21 mouse cellular contexts compared by ENCODE assay signal in the genomic region with DNA sequence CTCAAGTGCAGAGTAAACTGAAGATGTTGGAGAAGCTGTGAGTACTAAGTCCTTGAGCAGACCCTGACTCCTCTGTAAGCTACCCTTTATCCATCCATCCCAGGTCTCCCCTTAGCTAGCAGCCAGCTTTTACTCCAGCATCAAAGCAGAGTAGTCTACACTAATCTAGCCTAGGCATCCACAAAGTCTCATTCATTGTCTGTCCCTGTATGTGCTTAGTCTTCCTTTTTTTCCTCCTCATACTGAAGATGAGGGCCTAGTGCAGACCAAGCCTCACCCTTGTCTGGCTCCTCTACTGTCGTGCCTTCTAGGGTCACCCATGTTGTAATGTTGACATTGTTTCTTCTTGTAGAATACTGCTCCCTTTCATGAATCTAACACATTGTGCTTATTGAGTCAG. TPM values are rescaled to one million over a fixed set of nuclear protein-coding genes. Genes with fewer than 3 reads are reported as not detected.
A peak's percentile ranks its signal among the peaks of the same experiment; 100 is the strongest.
DNase-seq lines count a peak whose midpoint lies in the region; ATAC-seq and TF ChIP-seq lines count a peak whose summit lies in the region.
"Had no signal": no experiment of that assay in that cellular context is flagged by ENCODE, and none has a peak within 500 bp of the region (broad histone marks: within the 10 kb centered on the region; RNA-seq: fewer than 3 reads in every experiment).

No protein-coding gene starts in this region.

- DNase-seq in heart, adult 11 months = peak; percentile 64
- DNase-seq in heart, postnatal 10 days = no peak
- peak; percentile 76 for DNase-seq in midbrain, embryonic 11.5 days (ENCODE audit: low spot score, missing footprints)
- DNase-seq in midbrain, postnatal 0 days (ENCODE audit: low spot score) = no peak
- DNase-seq: adrenal gland, adult 2 months; adrenal gland, adult 8-10 months; adrenal gland, postnatal 10 days; adrenal gland, postnatal 14 days; adrenal gland, postnatal 25 days; adrenal gland, postnatal 36 days; B cell, adult 2 months; cerebellum, adult 11 months; cerebellum, adult 11-12 months; cerebellum, adult 18-20 months had no signal

- H3K4me3 ChIP-seq in intestine, postnatal 0 days (ENCODE audit: low read depth, low read length) = no peak overlapping the region
- no peak overlapping the region for H3K4me3 ChIP-seq in intestine, embryonic 16.5 days (ENCODE audit: low read length)
- H3K4me3 ChIP-seq in midbrain, embryonic 11.5 days (ENCODE audit: low read depth, low read length) = no peak overlapping the region
- H3K4me3 ChIP-seq in midbrain, postnatal 0 days (ENCODE audit: low read depth, low read length) = no peak overlapping the region

- no peak for ATAC-seq in intestine, postnatal 0 days
- no peak for ATAC-seq in intestine, embryonic 16.5 days
- ATAC-seq in midbrain, embryonic 11.5 days (ENCODE audit: low FRiP score) = no peak
- no peak for ATAC-seq in midbrain, postnatal 0 days (ENCODE audit: low FRiP score)
- ATAC-seq: activated CD4-positive, CD25-positive, alpha-beta regulatory T cell, adult 4 months; CD4-positive, CD25-positive, alpha-beta regulatory T cell, adult 4 months; Patski had no signal

- no peaks in the 10 kb centered on the region for H3K4me1 ChIP-seq in intestine, postnatal 0 days (replicated peaks; ENCODE audit: control insufficient read depth, insufficient read depth, low read length)
- H3K4me1 ChIP-seq in intestine, embryonic 16.5 days (ENCODE audit: control insufficient read depth, insufficient read depth, low read length) = peaks cover 8% of the 10 kb centered on the region
- H3K4me1 ChIP-seq in midbrain, embryonic 11.5 days (ENCODE audit: control insufficient read depth, insufficient read depth, low read length) = peaks cover 6% of the 10 kb centered on the region
- peaks cover 4% of the 10 kb centered on the region for H3K4me1 ChIP-seq in midbrain, postnatal 0 days (ENCODE audit: insufficient read depth, low read length)

- no peak overlapping the region for H3K9ac ChIP-seq in intestine, postnatal 0 days (ENCODE audit: low read depth, low read length)
- no peak overlapping the region for H3K9ac ChIP-seq in intestine, embryonic 16.5 days (ENCODE audit: low read depth, low read length)
- no peak overlapping the region for H3K9ac ChIP-seq in midbrain, embryonic 11.5 days (ENCODE audit: low read length)
- H3K9ac ChIP-seq in midbrain, postnatal 0 days (replicated peaks; ENCODE audit: low read length, poor library complexity, severe bottlenecking) = no peak overlapping the region

- intact Hi-C loops in heart, postnatal 10 days (cut with DNase I) = no loop called here

- H3K36me3 ChIP-seq in intestine, postnatal 0 days (ENCODE audit: control insufficient read depth, insufficient read depth) = peaks cover 47% of the 10 kb centered on the region
- H3K36me3 ChIP-seq in intestine, embryonic 16.5 days (ENCODE audit: control insufficient read depth, insufficient read depth, low read length) = 0 out of 2 replicates have a peak, but pooled peaks cover 17% of the 10 kb centered on the region
- peaks cover 15% of the 10 kb centered on the region; the same call in 1 of the 2 replicates for H3K36me3 ChIP-seq in midbrain, embryonic 11.5 days (ENCODE audit: control insufficient read depth, insufficient read depth, low read length)
- H3K36me3 ChIP-seq in midbrain, postnatal 0 days (ENCODE audit: insufficient read depth, low read length) = peaks cover 54% of the 10 kb centered on the region

- no peaks in the 10 kb centered on the region for H3K9me3 ChIP-seq in intestine, postnatal 0 days (ENCODE audit: control insufficient read depth)
- H3K9me3 ChIP-seq in intestine, embryonic 16.5 days (ENCODE audit: control insufficient read depth, low read length) = no peaks in the 10 kb centered on the region
- H3K9me3 ChIP-seq in midbrain, embryonic 11.5 days (ENCODE audit: control insufficient read depth, low read length) = no peaks in the 10 kb centered on the region
- H3K9me3 ChIP-seq in midbrain, postnatal 0 days (ENCODE audit: low read length) = no peaks in the 10 kb centered on the region
- H3K9me3 ChIP-seq: G1E had no signal

- WGBS in intestine, postnatal 0 days = 74% methylated on average over 1 of the region's 1 CpGs
- 85% methylated on average over 1 of the region's 1 CpGs for WGBS in intestine, embryonic 16.5 days
- WGBS in midbrain, embryonic 11.5 days = 90% methylated on average over 1 of the region's 1 CpGs
- WGBS in midbrain, postnatal 0 days = 95% methylated on average over 1 of the region's 1 CpGs

- 0 out of 2 replicates have a peak overlapping the region, but pooled peaks have one; percentile 28 for H3K27ac ChIP-seq in intestine, postnatal 0 days (ENCODE audit: low read depth, low read length)
- no peak overlapping the region for H3K27ac ChIP-seq in intestine, embryonic 16.5 days (ENCODE audit: low read length)
- no peak overlapping the region for H3K27ac ChIP-seq in midbrain, embryonic 11.5 days (ENCODE audit: low read depth, low read length)
- no peak overlapping the region for H3K27ac ChIP-seq in midbrain, postnatal 0 days (ENCODE audit: low read depth, low read length)

- no peak for TF ChIP-seq CTCF in intestine, postnatal 0 days (IDR thresholded peaks at IDR 0.05; ENCODE audit: low read depth)
- no peak for TF ChIP-seq CTCF in midbrain, postnatal 0 days (IDR thresholded peaks at IDR 0.05)

- H3K27me3 ChIP-seq in intestine, postnatal 0 days (replicated peaks; ENCODE audit: control insufficient read depth, insufficient read depth, low read length) = no peaks in the 10 kb centered on the region
- no peaks in the 10 kb centered on the region for H3K27me3 ChIP-seq in intestine, embryonic 16.5 days (replicated peaks; ENCODE audit: control insufficient read depth, insufficient read depth, low read length)
- H3K27me3 ChIP-seq in midbrain, embryonic 11.5 days (ENCODE audit: control insufficient read depth, insufficient read depth, low read length) = no peaks in the 10 kb centered on the region
- H3K27me3 ChIP-seq in midbrain, postnatal 0 days (ENCODE audit: insufficient read depth, low read length) = no peaks in the 10 kb centered on the region
- H3K27me3 ChIP-seq: CH12.LX, Patski had no signal

- H3K4me2 ChIP-seq in intestine, postnatal 0 days (replicated peaks; ENCODE audit: low read depth) = no peak overlapping the region
- no peak overlapping the region for H3K4me2 ChIP-seq in intestine, embryonic 16.5 days (ENCODE audit: low read depth, low read length)
- H3K4me2 ChIP-seq in midbrain, embryonic 11.5 days = no peak overlapping the region
- H3K4me2 ChIP-seq in midbrain, postnatal 0 days (ENCODE audit: low read depth, low read length, poor library complexity, severe bottlenecking) = no peak overlapping the region

RNA-seq across cellular contexts. Expression of a gene that starts 4.2 kb away (rescaled TPM):
- 10 to 100 TPM; 62.9 to 66.2 TPM for total RNA-seq in heart, postnatal 10 days (2021)
- polyA plus RNA-seq in intestine, postnatal 0 days (2015; fragmentation: Nextera tagmentation; extraction: Ambion mirVana) = 47.0 and 64.3 TPM in 2 replicates
- polyA plus RNA-seq in intestine, embryonic 16.5 days (2015; fragmentation: Nextera tagmentation; extraction: Ambion mirVana) = 64.8 and 67.7 TPM in 2 replicates
- polyA plus RNA-seq in midbrain, embryonic 11.5 days (2014; fragmentation: Nextera tagmentation; extraction: Ambion mirVana) = 62.2 and 64.4 TPM in 2 replicates
- total RNA-seq in midbrain, postnatal 0 days (2014; rRNA removed) = 65.3 and 76.0 TPM in 2 replicates
- polyA plus RNA-seq in midbrain, postnatal 0 days (2015; fragmentation: Nextera tagmentation; extraction: Ambion mirVana) = 73.1 and 75.2 TPM in 2 replicates

RNA-seq across cellular contexts. Expression of a gene that starts 17.3 kb away (rescaled TPM):
- 100 to 1,000 TPM; 253 to 284 TPM for total RNA-seq in heart, postnatal 10 days (2021)
- 411 and 423 TPM in 2 replicates for polyA plus RNA-seq in intestine, postnatal 0 days (2015; fragmentation: Nextera tagmentation; extraction: Ambion mirVana)
- polyA plus RNA-seq in intestine, embryonic 16.5 days (2015; fragmentation: Nextera tagmentation; extraction: Ambion mirVana) = 679 and 681 TPM in 2 replicates
- 867 and 919 TPM in 2 replicates for polyA plus RNA-seq in midbrain, embryonic 11.5 days (2014; fragmentation: Nextera tagmentation; extraction: Ambion mirVana)
- total RNA-seq in midbrain, postnatal 0 days (2014; rRNA removed) = 975 and 994 TPM in 2 replicates
- 1,551 and 1,562 TPM in 2 replicates for polyA plus RNA-seq in midbrain, postnatal 0 days (2015; fragmentation: Nextera tagmentation; extraction: Ambion mirVana)

RNA-seq across cellular contexts. Expression of a gene that starts 35.8 kb away (rescaled TPM):
- 10 to 100 TPM; 60.7 to 61.7 TPM for total RNA-seq in heart, postnatal 10 days (2021)
- 11.5 and 13.7 TPM in 2 replicates for polyA plus RNA-seq in intestine, postnatal 0 days (2015; fragmentation: Nextera tagmentation; extraction: Ambion mirVana)
- polyA plus RNA-seq in intestine, embryonic 16.5 days (2015; fragmentation: Nextera tagmentation; extraction: Ambion mirVana) = 15.7 and 18.5 TPM in 2 replicates
- polyA plus RNA-seq in midbrain, embryonic 11.5 days (2014; fragmentation: Nextera tagmentation; extraction: Ambion mirVana) = 47.7 and 49.6 TPM in 2 replicates
- 44.9 and 46.3 TPM in 2 replicates for total RNA-seq in midbrain, postnatal 0 days (2014; rRNA removed)
- 24.6 and 29.5 TPM in 2 replicates for polyA plus RNA-seq in midbrain, postnatal 0 days (2015; fragmentation: Nextera tagmentation; extraction: Ambion mirVana)

RNA-seq across cellular contexts. Expression of a gene that starts 36.7 kb away (rescaled TPM):
- total RNA-seq in heart, postnatal 10 days (2021) = 1 to 10 TPM in 1 of 2 experiments, under 1 TPM in 1; 0.30 to 1.0 TPM
- 1.7 and 2.0 TPM in 2 replicates for polyA plus RNA-seq in intestine, postnatal 0 days (2015; fragmentation: Nextera tagmentation; extraction: Ambion mirVana)
- 5.5 and 5.6 TPM in 2 replicates for polyA plus RNA-seq in intestine, embryonic 16.5 days (2015; fragmentation: Nextera tagmentation; extraction: Ambion mirVana)
- 1.6 and 2.5 TPM in 2 replicates for polyA plus RNA-seq in midbrain, embryonic 11.5 days (2014; fragmentation: Nextera tagmentation; extraction: Ambion mirVana)
- total RNA-seq in midbrain, postnatal 0 days (2014; rRNA removed) = 65.7 and 66.6 TPM in 2 replicates
- 35.5 and 36.4 TPM in 2 replicates for polyA plus RNA-seq in midbrain, postnatal 0 days (2015; fragmentation: Nextera tagmentation; extraction: Ambion mirVana)
- total RNA-seq: CH12.LX, G1E had no signal

RNA-seq across cellular contexts. Expression of a gene that starts 54.0 kb away (rescaled TPM):
- 10 to 100 TPM; 52.7 to 54.2 TPM for total RNA-seq in heart, postnatal 10 days (2021)
- polyA plus RNA-seq in intestine, postnatal 0 days (2015; fragmentation: Nextera tagmentation; extraction: Ambion mirVana) = 37.2 and 37.8 TPM in 2 replicates
- polyA plus RNA-seq in intestine, embryonic 16.5 days (2015; fragmentation: Nextera tagmentation; extraction: Ambion mirVana) = 90.0 and 93.7 TPM in 2 replicates
- polyA plus RNA-seq in midbrain, embryonic 11.5 days (2014; fragmentation: Nextera tagmentation; extraction: Ambion mirVana) = 141 and 148 TPM in 2 replicates
- 87.2 and 96.4 TPM in 2 replicates for total RNA-seq in midbrain, postnatal 0 days (2014; rRNA removed)
- polyA plus RNA-seq in midbrain, postnatal 0 days (2015; fragmentation: Nextera tagmentation; extraction: Ambion mirVana) = 70.0 and 74.6 TPM in 2 replicates

Comparison
In these comparisons a context has a peak if more than half of its experiments do, and no peak if none do; other contexts are left out.
1. DNase-seq: peak in heart, adult 11 months (single experiment) and midbrain, embryonic 11.5 days (single experiment); none in heart, postnatal 10 days (0 of 2) and midbrain, postnatal 0 days (single experiment).